Mouse (Mus musculus) heart, adult 2 months (tissue): Measurements from ENCODE around the gene Prnd.

Source experiments
- CTCF ChIP-seq: fragments of 200-600 bp; IDR thresholded peaks from 2 replicates; pipeline ENCODE4 v1.8.1; 2022; ENCODE audit warnings: antibody characterized with exemption, mild to moderate bottlenecking, moderate library complexity
- EP300 ChIP-seq: fragments of 200-500 bp; IDR thresholded peaks from 2 replicates; pipeline ENCODE4 v1.6.1; 2011; ENCODE audit warnings: low read depth, low read length, control low read depth; ENCODE audit not compliant: insufficient read depth
- POLR2A ChIP-seq: fragments of 200-500 bp; IDR thresholded peaks from 2 replicates; pipeline ENCODE4 v1.6.1; 2011; ENCODE audit warnings: mild to moderate bottlenecking, low read depth, low read length, control low read depth; ENCODE audit not compliant: insufficient read depth

DNA sequence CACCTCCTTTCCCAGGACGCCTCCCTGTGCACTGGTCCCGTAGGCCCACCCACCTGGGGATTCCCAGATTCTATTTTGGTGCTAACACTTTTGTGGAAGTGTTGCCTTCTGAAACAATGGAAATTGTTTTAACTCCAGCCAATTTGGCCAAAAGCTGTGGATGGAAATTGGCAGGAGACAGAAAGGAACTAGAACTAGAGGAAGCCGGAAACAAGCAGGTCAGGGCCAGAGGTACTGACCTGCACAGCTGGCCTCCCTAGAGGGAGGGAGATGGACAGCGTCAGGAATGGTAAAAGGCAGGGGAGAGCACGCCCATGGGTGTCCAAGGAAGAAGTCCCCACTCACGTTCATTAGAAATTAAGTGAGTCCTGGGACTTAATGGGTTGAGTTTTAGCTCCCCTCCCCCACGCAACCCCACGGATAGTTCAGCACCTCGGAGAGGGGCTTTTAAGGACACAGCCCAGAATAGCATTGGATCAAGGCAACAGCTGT lies 7.1 kb downstream of the Prnd start:
- TF ChIP-seq POLR2A, result 0 out of 2 replicates have a peak, but pooled peaks have one; percentile 18
- no peak for TF ChIP-seq CTCF
- TF ChIP-seq EP300, result peak; percentile 68
